Mouse (Mus musculus): Measurements from ENCODE around the gene Timp2.

DNA sequence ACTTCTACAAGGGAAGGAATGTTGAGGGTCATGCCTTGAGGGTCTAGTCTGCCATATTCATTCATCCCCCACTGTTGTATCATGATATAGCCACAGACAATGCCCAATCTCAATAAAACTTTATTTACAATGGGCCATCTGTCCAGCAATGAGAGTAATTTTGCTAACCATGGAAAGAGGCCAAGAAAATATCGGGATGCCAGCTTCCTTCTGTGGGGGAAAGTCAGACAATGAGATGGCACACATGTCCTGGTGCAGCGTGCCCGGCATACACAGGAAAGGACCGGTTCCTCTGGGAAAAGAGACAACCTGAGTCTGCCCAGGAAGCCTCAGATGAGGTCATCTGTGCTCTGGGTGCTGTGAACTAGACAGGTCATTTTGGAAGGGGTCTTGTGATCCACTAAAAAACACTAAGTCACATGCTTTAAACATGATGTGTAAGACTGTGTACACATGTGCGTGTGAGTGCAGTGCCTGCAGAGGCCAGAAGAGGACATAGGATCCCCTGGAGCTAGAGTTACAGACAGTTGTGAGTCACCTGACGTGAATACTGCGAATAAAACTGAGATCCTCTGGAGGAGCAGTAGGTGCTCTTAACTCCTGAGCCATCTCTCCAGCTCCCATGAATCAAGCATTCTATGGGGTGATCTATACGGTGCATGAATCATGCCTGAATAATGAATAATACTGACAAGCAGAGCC is 9.0 kb downstream of the Timp2 start:
- TF ChIP-seq CTCF (IDR thresholded peaks at IDR 0.05; ENCODE audit: low read depth, low read length) (no peak), POLR2A (IDR thresholded peaks at IDR 0.05; ENCODE audit: borderline replicate concordance, low read depth, low read length) (no peak)

All from bone marrow macrophage, adult 2 months (primary cell).